In genomic region chr4:133552768-133553447, GRCm38 (mm10) we compare ENCODE assay signal across 9 mouse cellular contexts. TPM values are rescaled to one million over a fixed set of nuclear protein-coding genes. Genes with fewer than 3 reads are reported as not detected.
DNase-seq lines count a peak whose midpoint lies in the region; ATAC-seq lines count a peak whose summit lies in the region.
"Had no signal": no experiment of that assay in that cellular context is flagged by ENCODE, and none has a peak within 500 bp of the region (broad histone marks: within the 10 kb centered on the region; RNA-seq: fewer than 3 reads in every experiment).

Nr0b2 (plus strand) TSS chr4:133553376.

- no peaks in the 10 kb centered on the region for H3K9me3 ChIP-seq in kidney, embryonic 15.5 days (replicated peaks)
- H3K9me3 ChIP-seq in hindbrain, embryonic 16.5 days (ENCODE audit: control insufficient read depth, low read length) = no peaks in the 10 kb centered on the region
- no peaks in the 10 kb centered on the region for H3K9me3 ChIP-seq in forebrain, embryonic 11.5 days (ENCODE audit: control insufficient read depth, low read length)
- H3K9me3 ChIP-seq: hindbrain, embryonic 15.5 days had no signal

- no peak within 1 kb of the TSS for H3K9ac ChIP-seq in kidney, embryonic 15.5 days
- H3K9ac ChIP-seq in hindbrain, embryonic 16.5 days (ENCODE audit: low read depth, low read length) = no peak within 1 kb of the TSS
- no peak within 1 kb of the TSS for H3K9ac ChIP-seq in forebrain, embryonic 11.5 days (ENCODE audit: low read length)
- H3K9ac ChIP-seq: hindbrain, embryonic 15.5 days had no signal

- intact Hi-C loops in heart, postnatal 25 days (cut with DNase I) = no loop called here

- ATAC-seq in kidney, embryonic 15.5 days (replicated peaks; ENCODE audit: low FRiP score) = no peak
- ATAC-seq in monocyte, adult 5-6 weeks (replicated peaks; ENCODE audit: insufficient number of reproducible peaks, low FRiP score, low TSS enrichment, poor library complexity, severe bottlenecking) = peak; percentile 56
- no peak for ATAC-seq in hindbrain, embryonic 16.5 days
- ATAC-seq in forebrain, embryonic 11.5 days (replicated peaks; ENCODE audit: low FRiP score) = no peak

- H3K4me3 ChIP-seq in kidney, embryonic 15.5 days (replicated peaks) = no peak within 1 kb of the TSS
- no peak within 1 kb of the TSS for H3K4me3 ChIP-seq in hindbrain, embryonic 16.5 days (ENCODE audit: low read length)
- H3K4me3 ChIP-seq in forebrain, embryonic 11.5 days (ENCODE audit: low read depth, low read length) = no peak within 1 kb of the TSS
- H3K4me3 ChIP-seq: hindbrain, embryonic 15.5 days had no signal

- H3K36me3 ChIP-seq in kidney, embryonic 15.5 days = no peaks in the 10 kb centered on the region
- no peaks in the 10 kb centered on the region for H3K36me3 ChIP-seq in hindbrain, embryonic 16.5 days (ENCODE audit: control insufficient read depth, insufficient read depth, low read length)
- no peaks in the 10 kb centered on the region for H3K36me3 ChIP-seq in forebrain, embryonic 11.5 days (ENCODE audit: control insufficient read depth, insufficient read depth, low read length)
- H3K36me3 ChIP-seq: hindbrain, embryonic 15.5 days had no signal

- peak; percentile 30 to 40 for DNase-seq in kidney, adult 8-10 months
- peak; percentile 77 for DNase-seq in adrenal gland, postnatal 25 days
- DNase-seq in heart, postnatal 25 days (ENCODE audit: low spot score) = no peak
- no peak for DNase-seq in layer of hippocampus, postnatal 10 days (ENCODE audit: low spot score in 2 of 2)
- DNase-seq in forebrain, embryonic 11.5 days (ENCODE audit: low spot score) = no peak

- H3K4me1 ChIP-seq in kidney, embryonic 15.5 days = peaks cover 3% of the 10 kb centered on the region; the same call in 1 of the 2 replicates
- H3K4me1 ChIP-seq in hindbrain, embryonic 16.5 days (ENCODE audit: control insufficient read depth, insufficient read depth, low read depth, low read length) = no peaks in the 10 kb centered on the region
- no peaks in the 10 kb centered on the region for H3K4me1 ChIP-seq in forebrain, embryonic 11.5 days (replicated peaks; ENCODE audit: control insufficient read depth, insufficient read depth, low read length)
- H3K4me1 ChIP-seq: hindbrain, embryonic 15.5 days had no signal

- 56% methylated on average over 10 of the region's 10 CpGs for WGBS in kidney, embryonic 15.5 days
- WGBS in hindbrain, embryonic 16.5 days = 71% methylated on average over 10 of the region's 10 CpGs
- WGBS in forebrain, embryonic 11.5 days = 81% methylated on average over 10 of the region's 10 CpGs

- no peak within 1 kb of the TSS for H3K4me2 ChIP-seq in kidney, embryonic 15.5 days
- no peak within 1 kb of the TSS for H3K4me2 ChIP-seq in hindbrain, embryonic 16.5 days (ENCODE audit: low read length)
- H3K4me2 ChIP-seq in forebrain, embryonic 11.5 days (ENCODE audit: low read depth, low read length, severe bottlenecking) = no peak within 1 kb of the TSS
- H3K4me2 ChIP-seq: hindbrain, embryonic 15.5 days had no signal

- H3K27me3 ChIP-seq in kidney, embryonic 15.5 days = peaks cover 9% of the 10 kb centered on the region; the same call in 1 of the 2 replicates
- H3K27me3 ChIP-seq in hindbrain, embryonic 16.5 days (replicated peaks; ENCODE audit: control insufficient read depth, insufficient read depth, low read length) = no peaks in the 10 kb centered on the region; the same call in 1 of the 2 replicates
- H3K27me3 ChIP-seq in forebrain, embryonic 11.5 days (ENCODE audit: control insufficient read depth, insufficient read depth, low read length) = no peaks in the 10 kb centered on the region
- H3K27me3 ChIP-seq: hindbrain, embryonic 15.5 days had no signal

- H3K27ac ChIP-seq in kidney, embryonic 15.5 days = no peak within 1 kb of the TSS
- no peak within 1 kb of the TSS for H3K27ac ChIP-seq in hindbrain, embryonic 16.5 days (ENCODE audit: low read depth, low read length)
- no peak within 1 kb of the TSS for H3K27ac ChIP-seq in forebrain, embryonic 11.5 days (ENCODE audit: low read depth, low read length)
- H3K27ac ChIP-seq: hindbrain, embryonic 15.5 days had no signal

RNA-seq across cellular contexts. Expression of gene Nr0b2, which starts in this region (rescaled TPM):
- polyA plus RNA-seq in kidney, embryonic 15.5 days (2015; fragmentation: Nextera tagmentation; extraction: Ambion mirVana) = 0.44 and 0.64 TPM in 2 replicates
- 55.6 and 58.0 TPM in 2 replicates for total RNA-seq in adrenal gland, postnatal 25 days (2021)
- total RNA-seq in heart, postnatal 25 days (2021) = 10 to 100 TPM; 18.1 to 20.0 TPM
- total RNA-seq in monocyte, adult 5-6 weeks (2017) = not detected in 3 replicates
- polyA plus RNA-seq in hindbrain, embryonic 16.5 days (2015; fragmentation: Nextera tagmentation; extraction: Ambion mirVana) = 0.36 TPM in 1 of 2 replicates, not detected in the other
- total RNA-seq in layer of hippocampus, postnatal 10 days (2021) = not detected
- 0.16 TPM in 1 of 2 replicates, not detected in the other for polyA plus RNA-seq in forebrain, embryonic 11.5 days (2014; fragmentation: Nextera tagmentation; extraction: Ambion mirVana)
- polyA plus RNA-seq: hindbrain, embryonic 15.5 days had no signal

Comparison
In these comparisons a context has a peak if more than half of its experiments do, and no peak if none do; other contexts are left out.
1. RNA of gene Nr0b2 (total RNA-seq): 55.6 to 58.0 TPM in adrenal gland, postnatal 25 days and 18.1 to 20.0 TPM in heart, postnatal 25 days; not detected in layer of hippocampus, postnatal 10 days and not detected in monocyte, adult 5-6 weeks; every median in the first group is over 10 times any median in the second.
2. Peak in ATAC-seq in monocyte, adult 5-6 weeks; RNA of the gene not detected or under 1 TPM.
3. DNase-seq: peak in kidney, adult 8-10 months (2 of 2) and adrenal gland, postnatal 25 days (single experiment); none in heart, postnatal 25 days (single experiment), layer of hippocampus, postnatal 10 days (0 of 2) and forebrain, embryonic 11.5 days (single experiment).